Comparison of ENCODE assay signal across 9 mouse cellular contexts in the genomic region with DNA sequence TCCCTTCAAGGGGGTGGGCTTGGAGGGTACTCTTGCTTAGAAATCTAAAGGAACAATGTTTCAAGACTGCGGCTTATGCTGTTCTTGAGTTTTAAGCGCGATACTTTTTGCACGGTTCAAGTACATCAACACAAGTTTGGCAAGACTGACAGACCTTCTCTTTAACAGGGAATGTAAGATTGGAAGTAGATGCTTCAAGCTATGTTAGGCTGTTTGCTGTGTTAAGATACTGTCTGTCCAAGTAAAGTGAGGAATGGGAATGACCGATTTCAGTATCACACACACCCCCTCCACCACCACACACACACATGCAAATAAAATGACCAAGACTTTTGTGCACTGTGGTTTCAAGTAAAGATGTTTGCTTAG. TPM values are rescaled to one million over a fixed set of nuclear protein-coding genes. Genes with fewer than 3 reads are reported as not detected.
DNase-seq lines count a peak whose midpoint lies in the region; ATAC-seq and TF ChIP-seq lines count a peak whose summit lies in the region.
"Had no signal": no experiment of that assay in that cellular context is flagged by ENCODE, and none has a peak within 500 bp of the region (broad histone marks: within the 10 kb centered on the region; RNA-seq: fewer than 3 reads in every experiment).

No protein-coding gene starts in this region.

- H3K4me1 ChIP-seq in kidney, postnatal 0 days (replicated peaks; ENCODE audit: insufficient read depth, low read length), result no peaks in the 10 kb centered on the region
- no peaks in the 10 kb centered on the region for H3K4me1 ChIP-seq in embryonic fibroblast, embryonic 13.5 days (ENCODE audit: control insufficient read depth, insufficient read depth, low read length)
- H3K4me1 ChIP-seq in intestine, embryonic 16.5 days (ENCODE audit: control insufficient read depth, insufficient read depth, low read length), result no peaks in the 10 kb centered on the region

- TF ChIP-seq CTCF in kidney, postnatal 0 days (IDR thresholded peaks at IDR 0.05; ENCODE audit: low read depth), result no peak
- no peak for TF ChIP-seq CTCF in embryonic fibroblast, embryonic 13.5 days (IDR thresholded peaks at IDR 0.05; ENCODE audit: borderline replicate concordance, insufficient read depth, low read length)

- DNase-seq in kidney, postnatal 0 days (ENCODE audit: low spot score), result no peak
- no peak for DNase-seq in kidney, postnatal 14 days
- DNase-seq in naive thymus-derived CD4-positive, alpha-beta T cell, adult 2 months (ENCODE audit: low read depth), result peak; percentile 0
- DNase-seq in gastrocnemius, postnatal 14 days, result no peak
- DNase-seq in spleen, postnatal 36 days (ENCODE audit: low spot score in 2 of 2), result no peak
- DNase-seq in natural killer cell, adult 2 months (ENCODE audit: low spot score in 2 of 2), result no peak

- whole genome bisulfite sequencing in kidney, postnatal 0 days, result 4% methylated on average over 5 of the region's 5 CpGs
- 6% methylated on average over 5 of the region's 5 CpGs for WGBS in intestine, embryonic 16.5 days

- H3K27me3 ChIP-seq in kidney, postnatal 0 days (ENCODE audit: insufficient read depth, low read length), result no peaks in the 10 kb centered on the region
- H3K27me3 ChIP-seq in intestine, embryonic 16.5 days (replicated peaks; ENCODE audit: control insufficient read depth, insufficient read depth, low read length), result no peaks in the 10 kb centered on the region

- no peaks in the 10 kb centered on the region for H3K36me3 ChIP-seq in kidney, postnatal 0 days (ENCODE audit: insufficient read depth, low read length)
- no peaks in the 10 kb centered on the region for H3K36me3 ChIP-seq in intestine, embryonic 16.5 days (ENCODE audit: control insufficient read depth, insufficient read depth, low read length)

- intact Hi-C loops in gastrocnemius, postnatal 14 days (cut with DNase I; ENCODE audit: low total_unique reads), result no loop called here

- peak overlapping the region; percentile 51; the same call in 1 of the 2 replicates for H3K9ac ChIP-seq in kidney, postnatal 0 days (ENCODE audit: low read depth, low read length)
- H3K9ac ChIP-seq in intestine, embryonic 16.5 days (ENCODE audit: low read depth, low read length), result peak overlapping the region; percentile 73

- H3K4me3 ChIP-seq in kidney, postnatal 0 days (replicated peaks; ENCODE audit: low read depth, low read length), result peak overlapping the region; percentile 59
- H3K4me3 ChIP-seq in embryonic fibroblast, embryonic 13.5 days (ENCODE audit: insufficient read depth, low read length), result peak overlapping the region; percentile 65
- H3K4me3 ChIP-seq in intestine, embryonic 16.5 days (ENCODE audit: low read length), result peak overlapping the region; percentile 67

- H3K9me3 ChIP-seq in kidney, postnatal 0 days (replicated peaks; ENCODE audit: low read length), result no peaks in the 10 kb centered on the region
- H3K9me3 ChIP-seq in intestine, embryonic 16.5 days (ENCODE audit: control insufficient read depth, low read length), result no peaks in the 10 kb centered on the region

- H3K4me2 ChIP-seq in kidney, postnatal 0 days (ENCODE audit: low read length), result peak overlapping the region; percentile 79
- peak overlapping the region; percentile 92 for H3K4me2 ChIP-seq in intestine, embryonic 16.5 days (ENCODE audit: low read depth, low read length)

- no peak overlapping the region for H3K27ac ChIP-seq in kidney, postnatal 0 days
- no peak overlapping the region for H3K27ac ChIP-seq in embryonic fibroblast, embryonic 13.5 days (ENCODE audit: insufficient read depth, low read length)
- no peak overlapping the region for H3K27ac ChIP-seq in intestine, embryonic 16.5 days (ENCODE audit: low read length)

- ATAC-seq in kidney, postnatal 0 days (replicated peaks; ENCODE audit: low FRiP score, low read depth), result 0 out of 2 replicates have a peak, but pooled peaks have one; percentile 3
- ATAC-seq in intestine, embryonic 16.5 days, result no peak

- no peak for TF ChIP-seq POLR2A in embryonic fibroblast, embryonic 13.5 days (IDR thresholded peaks at IDR 0.05; ENCODE audit: low read depth, low read length)

RNA-seq across cellular contexts. Expression of gene Elavl4, which starts 0.3 kb away (rescaled TPM):
- 8.8 and 12.5 TPM in 2 replicates for polyA plus RNA-seq in kidney, postnatal 0 days (2015; fragmentation: Nextera tagmentation; extraction: Ambion mirVana)
- 0.19 and 0.42 TPM in 2 replicates for polyA plus RNA-seq in embryonic fibroblast, embryonic 13.5 days (2011; ENCODE audit: insufficient read length, low read depth, missing spikeins)
- polyA plus RNA-seq in intestine, embryonic 16.5 days (2015; fragmentation: Nextera tagmentation; extraction: Ambion mirVana), result 38.6 and 46.3 TPM in 2 replicates
- not detected for total RNA-seq in gastrocnemius, postnatal 14 days (2021)
- total RNA-seq: common myeloid progenitor, adult 5-6 weeks had no signal

RNA-seq across cellular contexts. Expression of gene Agbl4, which starts 45.5 kb away (rescaled TPM):
- polyA plus RNA-seq in kidney, postnatal 0 days (2015; fragmentation: Nextera tagmentation; extraction: Ambion mirVana), result 0.28 and 0.60 TPM in 2 replicates
- polyA plus RNA-seq in embryonic fibroblast, embryonic 13.5 days (2011; ENCODE audit: insufficient read length, low read depth, missing spikeins), result not detected in 2 replicates
- 0.15 and 0.16 TPM in 2 replicates for polyA plus RNA-seq in intestine, embryonic 16.5 days (2015; fragmentation: Nextera tagmentation; extraction: Ambion mirVana)
- not detected for total RNA-seq in gastrocnemius, postnatal 14 days (2021)
- total RNA-seq: common myeloid progenitor, adult 5-6 weeks had no signal
